Mouse (Mus musculus) megakaryocyte, embryonic 14.5 days (primary cell): ENCODE results near the gene Hist1h4a. TPM values are rescaled to one million over a fixed set of nuclear protein-coding genes. Genes with fewer than 3 reads are reported as not detected.
"Not testable (repeated sequence)": the region's sequence is repeated elsewhere in the genome, so short reads cannot be mapped to it uniquely, and the experiment has no call there.

Experiments
- H3K27me3 ChIP-seq: replicated peaks from 2 replicates; pipeline ENCODE3; 2012; ENCODE audit warnings: inconsistent platforms
- H3K36me3 ChIP-seq: replicated peaks from 2 replicates; pipeline ENCODE3; 2012; ENCODE audit warnings: low read length, inconsistent platforms, mixed read lengths
- H3K4me1 ChIP-seq: 2 replicates; pipeline ENCODE4 v1.6.1; 2012; ENCODE audit warnings: inconsistent platforms
- H3K4me3 ChIP-seq: replicated peaks from 2 replicates; pipeline ENCODE3; 2012; ENCODE audit warnings: moderate library complexity, mild to moderate bottlenecking, inconsistent platforms
- H3K9me3 ChIP-seq: 2 replicates; pipeline ENCODE4 v1.6.1; 2012; ENCODE audit warnings: inconsistent platforms
- FLI1 ChIP-seq: IDR thresholded peaks from 2 replicates; pipeline ENCODE4 v1.6.1; 2012; ENCODE audit warnings: low read length, inconsistent platforms, mixed read lengths
- GATA1 ChIP-seq: IDR thresholded peaks from 3 replicates; pipeline ENCODE4 v1.6.1; 2012; ENCODE audit warnings: mixed read lengths, low read length, inconsistent platforms, borderline replicate concordance
- polyA plus RNA-seq: library from polyadenylated mRNA; stranded (reverse); fragments of >175 nt; gene quantifications from 2 replicates; pipeline ENCODE4 v1.2.3, GENCODE M21; 2012; ENCODE audit warnings: low replicate concordance; ENCODE audit not compliant: insufficient read depth

Hist1h4a gene
- polyA plus RNA-seq, 1 experiment = 45.4 TPM

GRCm38 (mm10) chr13:23768834-23769397, 7.9 kb upstream of the Hist1h4a start:
- no peaks in the 10 kb centered on the region for H3K9me3 ChIP-seq
- peak overlapping the region; percentile 8 for H3K4me3 ChIP-seq
- no peaks in the 10 kb centered on the region for H3K27me3 ChIP-seq
- H3K36me3 ChIP-seq = no peaks in the 10 kb centered on the region
- H3K4me1 ChIP-seq = peaks cover 36% of the 10 kb centered on the region
- TF ChIP-seq GATA1 (no peak), FLI1 (no peak)

- H3K9me3 ChIP-seq = no peaks in the 10 kb centered on the region
- no peaks in the 10 kb centered on the region for H3K36me3 ChIP-seq
- peaks cover 54% of the 10 kb centered on the region for H3K4me1 ChIP-seq
- H3K4me3 ChIP-seq = no peak overlapping the region
- H3K27me3 ChIP-seq = no peaks in the 10 kb centered on the region
- TF ChIP-seq FLI1 (no peak), GATA1 (no peak)
These were observed 5.7 kb upstream of the Hist1h4a start for GRCm38 (mm10) chr13:23766772-23767171.

GRCm38 (mm10) chr13:23765172-23765513, 4.1 kb upstream of the Hist1h4a start:
- no peak for TF ChIP-seq GATA1
- no peak for TF ChIP-seq FLI1
- Histone ChIP-seq H3K36me3 (no peaks in the 10 kb centered on the region), H3K27me3 (no peaks in the 10 kb centered on the region), H3K4me3 (no peak overlapping the region), H3K9me3 (no peaks in the 10 kb centered on the region), H3K4me1 (peaks cover 60% of the 10 kb centered on the region)

GRCm38 (mm10) chr13:23764324-23765171, 3.5 kb upstream of the Hist1h4a start:
- Histone ChIP-seq H3K27me3 (no peaks in the 10 kb centered on the region), H3K4me3 (peak overlapping the region; percentile 89), H3K4me1 (peaks cover 63% of the 10 kb centered on the region), H3K9me3 (no peaks in the 10 kb centered on the region), H3K36me3 (no peaks in the 10 kb centered on the region)
- no peak for TF ChIP-seq GATA1
- TF ChIP-seq FLI1 = no peak

- Histone ChIP-seq H3K4me1 (peaks cover 66% of the 10 kb centered on the region), H3K27me3 (no peaks in the 10 kb centered on the region), H3K4me3 (peak within 1 kb of the TSS; percentile 89), H3K36me3 (no peaks in the 10 kb centered on the region), H3K9me3 (no peaks in the 10 kb centered on the region)
- no peak for TF ChIP-seq FLI1
These were observed 2.7 kb upstream of the Hist1h4a start, which contains the start of gene Hist1h1a for GRCm38 (mm10) chr13:23763586-23764323. Hist1h1a (plus strand) TSS chr13:23763666.

GRCm38 (mm10) chr13:23763242-23763585, 2.2 kb upstream of the Hist1h4a start:
- Histone ChIP-seq H3K27me3 (no peaks in the 10 kb centered on the region), H3K4me1 (peaks cover 63% of the 10 kb centered on the region), H3K9me3 (no peaks in the 10 kb centered on the region), H3K36me3 (no peaks in the 10 kb centered on the region), H3K4me3 (peak overlapping the region; percentile 89)
- TF ChIP-seq GATA1 = no peak
- no peak for TF ChIP-seq FLI1

- Histone ChIP-seq H3K4me1 (peaks cover 67% of the 10 kb centered on the region), H3K4me3 (peak within 1 kb of the TSS; percentile 92)
- TF ChIP-seq GATA1 = peak; percentile 11; the same call in 1 of the 3 replicates
- H3K36me3 ChIP-seq, H3K27me3 ChIP-seq, H3K9me3 ChIP-seq: not testable (repeated sequence)
These were observed 1.1 kb upstream of the Hist1h4a start, which contains the start of gene Hist1h3a for GRCm38 (mm10) chr13:23761871-23762821. Hist1h3a (minus strand) TSS chr13:23762386.

- no peaks in the 10 kb centered on the region for H3K36me3 ChIP-seq
- H3K4me3 ChIP-seq = peak overlapping the region; percentile 86
- peaks cover 68% of the 10 kb centered on the region for H3K4me1 ChIP-seq
- no peaks in the 10 kb centered on the region for H3K9me3 ChIP-seq
- H3K27me3 ChIP-seq = no peaks in the 10 kb centered on the region
- TF ChIP-seq FLI1 (no peak), GATA1 (no peak)
These were observed 624 bp downstream of the Hist1h4a start for GRCm38 (mm10) chr13:23760240-23760971.

GRCm38 (mm10) chr13:23759916-23760239, 1.2 kb downstream of the Hist1h4a start:
- H3K36me3 ChIP-seq = no peaks in the 10 kb centered on the region
- peak overlapping the region; percentile 86 for H3K4me3 ChIP-seq
- no peaks in the 10 kb centered on the region for H3K9me3 ChIP-seq
- no peaks in the 10 kb centered on the region for H3K27me3 ChIP-seq
- no peak for TF ChIP-seq FLI1
- no peak for TF ChIP-seq GATA1
- H3K4me1 ChIP-seq = peaks cover 69% of the 10 kb centered on the region
